Mouse (Mus musculus) neural tube, embryonic 11.5 days (tissue): ENCODE results near the gene Ppa1. TPM values are rescaled to one million over a fixed set of nuclear protein-coding genes. Genes with fewer than 3 reads are reported as not detected.
"Not testable (repeated sequence)": the region's sequence is repeated elsewhere in the genome, so short reads cannot be mapped to it uniquely, and the experiment has no call there.

Experiments used
- ATAC-seq: fragments of 200-750 bp; cut with Nextera tagmentation; 2 replicates; pipeline ENCODE4 v1.8.0; 2017; ENCODE audit warnings: moderate number of reproducible peaks, mild to moderate bottlenecking, moderate TSS enrichment, moderate library complexity; ENCODE audit not compliant: insufficient read depth, low FRiP score, low TSS enrichment
- DNase-seq: peaks from one replicate; pipeline ENCODE4 v3.0.0-alpha.2; 2015; ENCODE audit warnings: low spot score
- H3K27ac ChIP-seq: fragments of 300-500 bp; sonication (generic); 2 replicates; pipeline ENCODE4 v1.5.1; 2014; ENCODE audit warnings: low read depth, mild to moderate bottlenecking, low read length
- H3K27me3 ChIP-seq: fragments of 300-500 bp; sonication (generic); 2 replicates; pipeline ENCODE4 v1.6.1; 2014; ENCODE audit warnings: mild to moderate bottlenecking, low read length, mixed read lengths; ENCODE audit not compliant: control insufficient read depth, insufficient read depth
- H3K36me3 ChIP-seq: fragments of 300-500 bp; sonication (generic); 2 replicates; pipeline ENCODE4 v1.6.1; 2014; ENCODE audit warnings: mild to moderate bottlenecking, low read length, moderate library complexity, mixed read lengths; ENCODE audit not compliant: control insufficient read depth, insufficient read depth
- H3K4me1 ChIP-seq: fragments of 300-500 bp; sonication (generic); 2 replicates; pipeline ENCODE4 v1.6.1; 2014; ENCODE audit warnings: low read length, mixed read lengths; ENCODE audit not compliant: control insufficient read depth, insufficient read depth
- H3K4me2 ChIP-seq: fragments of 300-500 bp; sonication (generic); 2 replicates; pipeline ENCODE4 v1.6.1; 2014; ENCODE audit warnings: low read depth, mild to moderate bottlenecking, moderate library complexity
- H3K4me3 ChIP-seq: fragments of 300-500 bp; sonication (generic); 2 replicates; pipeline ENCODE4 v1.5.1; 2014; ENCODE audit warnings: low read depth, low read length
- H3K9ac ChIP-seq: fragments of 300-500 bp; sonication (generic); 2 replicates; pipeline ENCODE4 v1.6.1; 2014; ENCODE audit warnings: mild to moderate bottlenecking, low read length
- H3K9me3 ChIP-seq: fragments of 300-500 bp; sonication (generic); 2 replicates; pipeline ENCODE4 v1.6.1; 2016; ENCODE audit warnings: low read length; ENCODE audit not compliant: control insufficient read depth
- whole genome bisulfite sequencing: fragments of 180-500 bp; shearing (Covaris S2); extraction: QIAGEN DNeasy Blood & Tissue Kit; methylation state at CpG from one replicate; pipeline ENCODE4 v1.1.7; 2014; 5-methylcytosine and 5-hydroxymethylcytosine counted together
- polyA plus RNA-seq: library from polyadenylated mRNA; unstranded; fragments of >200 nt; fragmentation: Nextera tagmentation; extraction: Ambion mirVana; gene quantifications from 2 replicates; pipeline ENCODE4 v1.2.1, GENCODE M21; 2014

The Ppa1 gene
- polyA plus RNA-seq, 1 experiment from 2014 or later = 285 TPM

DNA sequence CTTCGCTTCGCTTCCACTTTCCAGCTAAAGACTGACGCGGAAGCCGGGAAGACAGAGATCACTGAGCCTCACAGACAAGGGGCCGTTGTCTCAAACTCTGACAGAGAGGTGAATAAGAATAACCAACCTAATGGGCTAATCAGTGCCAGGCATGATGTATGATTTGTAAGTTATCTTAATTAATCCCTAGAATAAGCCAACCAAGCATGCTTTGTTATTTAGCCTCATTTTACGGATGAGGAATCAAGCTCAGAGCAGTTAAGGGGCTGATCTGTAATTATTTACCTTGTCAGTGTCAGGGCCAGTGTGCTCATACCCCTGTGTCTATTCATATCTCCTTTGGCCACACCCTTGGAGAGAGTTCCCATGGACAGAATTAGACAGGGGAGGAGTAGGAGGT is 34.0 kb upstream of the Ppa1 start:
- 97% methylated on average over 7 of the region's 7 CpGs for WGBS
- no peaks in the 10 kb centered on the region for H3K36me3 ChIP-seq
- DNase-seq = no peak
- H3K9me3 ChIP-seq = no peaks in the 10 kb centered on the region
- no peak overlapping the region for H3K4me3 ChIP-seq
- H3K4me2 ChIP-seq = no peak overlapping the region
- H3K27me3 ChIP-seq = no peaks in the 10 kb centered on the region
- ATAC-seq = no peak
- no peaks in the 10 kb centered on the region for H3K4me1 ChIP-seq
- no peak overlapping the region for H3K27ac ChIP-seq
- H3K9ac ChIP-seq = no peak overlapping the region

DNA sequence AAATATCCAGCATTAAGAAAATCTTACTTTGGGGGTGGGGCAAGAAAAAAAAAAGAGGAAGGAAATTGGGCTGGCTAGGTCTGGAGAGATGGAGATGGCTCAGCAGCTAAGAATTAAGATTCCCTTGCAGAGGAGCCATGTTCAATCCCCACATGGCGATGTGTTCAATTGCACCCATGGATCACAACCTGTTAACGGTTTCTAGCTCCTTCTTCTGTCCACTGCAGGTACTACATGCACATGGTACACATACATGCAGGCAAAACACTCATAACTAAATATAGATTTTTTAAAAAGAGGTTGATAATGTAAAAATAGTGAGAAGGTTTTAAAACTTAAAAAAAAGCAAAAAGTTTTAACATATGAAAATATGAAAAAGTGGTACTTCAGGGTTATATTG is 29.8 kb upstream of the Ppa1 start:
- no peaks in the 10 kb centered on the region for H3K4me1 ChIP-seq
- no peak for DNase-seq
- no peak for ATAC-seq
- no peaks in the 10 kb centered on the region for H3K36me3 ChIP-seq
- H3K4me2 ChIP-seq = no peak overlapping the region
- H3K4me3 ChIP-seq = no peak overlapping the region
- H3K9ac ChIP-seq = no peak overlapping the region
- H3K27me3 ChIP-seq = no peaks in the 10 kb centered on the region
- H3K27ac ChIP-seq = no peak overlapping the region
- no peaks in the 10 kb centered on the region for H3K9me3 ChIP-seq
- WGBS = 80% methylated on average over 2 of the region's 2 CpGs

DNA sequence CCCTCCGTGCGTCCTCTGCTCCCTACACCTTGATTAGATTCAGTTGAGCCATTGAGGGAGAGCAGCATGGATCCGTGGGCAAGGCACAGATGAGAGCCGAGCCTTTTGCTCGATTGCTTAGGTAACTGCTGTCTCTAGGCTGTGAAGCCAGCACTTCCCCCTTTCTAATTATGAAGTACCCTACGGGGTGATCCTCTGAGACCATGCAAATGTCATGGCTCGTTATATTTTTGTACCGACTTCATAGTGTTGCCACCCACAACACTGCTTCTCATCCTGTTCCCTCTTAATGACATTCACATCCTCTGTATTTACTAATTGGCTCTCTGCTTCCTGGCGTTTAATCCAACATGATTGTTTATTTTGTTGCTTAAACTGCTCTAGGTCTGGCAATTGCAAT is 26.7 kb upstream of the Ppa1 start:
- Histone ChIP-seq H3K27ac (no peak overlapping the region), H3K27me3 (peaks cover 19% of the 10 kb centered on the region), H3K9ac (no peak overlapping the region), H3K4me1 (peaks cover 5% of the 10 kb centered on the region; the same call in 1 of the 2 replicates), H3K36me3 (no peaks in the 10 kb centered on the region), H3K4me2 (no peak overlapping the region), H3K4me3 (no peak overlapping the region), H3K9me3 (no peaks in the 10 kb centered on the region)
- ATAC-seq (no peak), DNase-seq (no peak)
- 74% methylated on average over 9 of the region's 9 CpGs for WGBS

DNA sequence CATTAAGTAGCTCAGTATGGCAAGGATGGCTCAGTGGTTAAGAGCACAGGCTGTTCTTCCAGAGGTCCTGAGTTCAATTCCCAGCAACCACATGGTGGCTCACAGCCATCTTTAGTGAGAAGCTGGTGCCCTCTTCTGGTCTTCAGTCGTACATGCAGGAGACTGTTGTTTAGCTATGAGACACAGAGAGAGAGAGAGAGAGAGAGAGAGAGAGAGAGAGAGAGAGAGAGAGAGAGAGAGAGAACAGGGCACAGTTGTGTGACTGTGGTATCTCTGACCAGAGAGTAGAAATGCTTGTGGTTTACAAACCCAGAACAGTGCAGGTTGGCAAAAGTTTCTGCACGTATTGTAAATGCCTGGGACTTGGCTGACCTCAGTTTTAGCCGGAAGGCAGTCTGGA is 24.5 kb upstream of the Ppa1 start:
- H3K36me3 ChIP-seq, ATAC-seq: not testable (repeated sequence)

DNA sequence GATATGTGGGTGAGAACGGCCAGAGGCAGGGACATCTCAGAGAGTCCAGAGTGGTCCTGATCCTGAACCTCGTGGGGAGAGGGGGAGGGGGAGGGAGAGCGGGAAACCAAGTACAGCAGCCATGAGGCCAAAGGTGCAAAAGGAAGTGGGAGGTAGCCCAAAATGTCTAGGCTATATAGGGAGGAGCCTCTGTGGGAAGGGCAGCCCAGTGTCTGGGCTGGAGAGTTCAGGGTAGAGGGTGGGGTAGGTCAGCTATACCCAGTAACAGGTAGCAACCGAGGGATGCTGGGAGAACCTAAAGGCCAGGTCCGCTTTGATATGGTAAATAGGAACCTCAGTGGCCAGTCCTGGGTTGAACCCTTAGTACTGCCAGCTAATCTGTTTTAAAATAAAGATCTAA is 23.6 kb upstream of the Ppa1 start:
- peaks cover 5% of the 10 kb centered on the region; the same call in 1 of the 2 replicates for H3K4me1 ChIP-seq
- H3K36me3 ChIP-seq = no peaks in the 10 kb centered on the region
- DNase-seq (no peak), ATAC-seq (no peak)
- H3K4me3 ChIP-seq = no peak overlapping the region
- no peak overlapping the region for H3K27ac ChIP-seq
- H3K4me2 ChIP-seq = peak overlapping the region; percentile 74; the same call in 1 of the 2 replicates
- H3K9ac ChIP-seq = no peak overlapping the region
- H3K9me3 ChIP-seq = no peaks in the 10 kb centered on the region
- peaks cover 19% of the 10 kb centered on the region for H3K27me3 ChIP-seq
- 26% methylated on average over 5 of the region's 5 CpGs for WGBS

More for the DNA sequence above, 24.5 kb upstream of the Ppa1 start:
- not testable (repeated sequence) for H3K4me2 ChIP-seq, H3K4me3 ChIP-seq, H3K4me1 ChIP-seq, H3K27ac ChIP-seq, H3K9me3 ChIP-seq, DNase-seq, H3K9ac ChIP-seq
- 61% methylated on average over 2 of the region's 3 CpGs for WGBS
- peaks cover 19% of the 10 kb centered on the region for H3K27me3 ChIP-seq

DNA sequence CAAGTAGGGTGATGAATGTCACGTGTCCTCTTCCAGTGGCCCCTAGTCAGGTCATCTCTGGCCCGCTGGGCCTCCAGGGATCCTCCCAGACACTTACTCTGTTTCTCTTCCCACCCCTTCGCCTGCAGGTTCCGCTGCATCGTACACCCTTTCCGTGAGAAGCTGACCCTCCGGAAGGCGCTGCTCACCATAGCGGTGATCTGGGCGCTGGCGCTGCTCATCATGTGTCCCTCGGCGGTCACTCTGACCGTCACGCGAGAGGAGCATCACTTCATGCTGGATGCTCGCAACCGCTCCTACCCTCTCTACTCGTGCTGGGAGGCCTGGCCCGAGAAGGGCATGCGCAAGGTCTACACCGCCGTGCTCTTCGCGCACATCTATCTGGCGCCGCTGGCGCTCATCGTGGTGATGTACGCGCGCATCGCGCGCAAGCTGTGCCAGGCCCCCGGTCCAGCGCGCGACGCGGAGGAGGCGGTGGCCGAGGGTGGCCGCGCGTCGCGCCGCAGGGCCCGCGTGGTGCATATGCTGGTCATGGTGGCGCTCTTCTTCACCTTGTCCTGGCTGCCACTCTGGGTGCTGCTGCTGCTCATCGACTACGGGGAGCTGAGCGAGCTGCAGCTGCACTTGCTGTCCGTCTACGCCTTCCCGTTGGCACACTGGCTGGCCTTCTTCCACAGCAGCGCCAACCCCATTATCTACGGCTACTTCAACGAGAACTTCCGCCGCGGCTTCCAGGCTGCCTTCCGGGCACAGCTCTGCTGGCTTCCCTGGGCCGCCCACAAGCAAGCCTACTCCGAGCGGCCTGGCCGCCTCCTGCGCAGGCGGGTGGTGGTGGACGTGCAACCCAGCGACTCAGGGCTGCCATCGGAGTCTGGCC is 22.7 kb upstream of the Ppa1 start:
- H3K9me3 ChIP-seq = no peaks in the 10 kb centered on the region
- DNase-seq = peak; percentile 49
- 3% methylated on average over 61 of the region's 74 CpGs for WGBS
- H3K36me3 ChIP-seq = no peaks in the 10 kb centered on the region
- H3K4me3 ChIP-seq = peak overlapping the region; percentile 37
- ATAC-seq = no peak
- peak overlapping the region; percentile 74 for H3K4me2 ChIP-seq
- H3K9ac ChIP-seq = peak overlapping the region; percentile 44
- no peak overlapping the region for H3K27ac ChIP-seq
- H3K4me1 ChIP-seq = peaks cover 5% of the 10 kb centered on the region; the same call in 1 of the 2 replicates
- H3K27me3 ChIP-seq = peaks cover 19% of the 10 kb centered on the region

DNA sequence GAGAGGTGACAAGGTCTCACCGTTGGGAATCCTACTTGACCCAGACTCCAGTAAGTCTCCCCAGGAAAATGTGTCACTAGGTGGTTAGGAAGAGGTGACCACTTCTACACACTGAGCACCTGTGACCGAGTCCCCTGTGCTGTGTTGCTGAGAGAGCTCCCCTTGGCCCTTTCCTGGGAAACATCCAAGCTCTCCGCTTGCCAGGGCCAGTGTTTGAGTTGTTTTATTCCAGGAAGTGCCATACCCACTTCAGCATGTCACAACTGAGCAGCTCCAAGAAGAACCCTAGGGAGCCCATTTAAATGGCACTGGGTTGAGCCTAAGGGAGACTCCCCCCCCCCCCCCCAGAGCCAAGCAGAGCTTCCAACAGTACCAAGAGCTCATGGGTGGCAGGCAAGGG is 21.8 kb upstream of the Ppa1 start:
- no peak overlapping the region for H3K9ac ChIP-seq
- 89% methylated on average over 3 of the region's 3 CpGs for WGBS

DNA sequence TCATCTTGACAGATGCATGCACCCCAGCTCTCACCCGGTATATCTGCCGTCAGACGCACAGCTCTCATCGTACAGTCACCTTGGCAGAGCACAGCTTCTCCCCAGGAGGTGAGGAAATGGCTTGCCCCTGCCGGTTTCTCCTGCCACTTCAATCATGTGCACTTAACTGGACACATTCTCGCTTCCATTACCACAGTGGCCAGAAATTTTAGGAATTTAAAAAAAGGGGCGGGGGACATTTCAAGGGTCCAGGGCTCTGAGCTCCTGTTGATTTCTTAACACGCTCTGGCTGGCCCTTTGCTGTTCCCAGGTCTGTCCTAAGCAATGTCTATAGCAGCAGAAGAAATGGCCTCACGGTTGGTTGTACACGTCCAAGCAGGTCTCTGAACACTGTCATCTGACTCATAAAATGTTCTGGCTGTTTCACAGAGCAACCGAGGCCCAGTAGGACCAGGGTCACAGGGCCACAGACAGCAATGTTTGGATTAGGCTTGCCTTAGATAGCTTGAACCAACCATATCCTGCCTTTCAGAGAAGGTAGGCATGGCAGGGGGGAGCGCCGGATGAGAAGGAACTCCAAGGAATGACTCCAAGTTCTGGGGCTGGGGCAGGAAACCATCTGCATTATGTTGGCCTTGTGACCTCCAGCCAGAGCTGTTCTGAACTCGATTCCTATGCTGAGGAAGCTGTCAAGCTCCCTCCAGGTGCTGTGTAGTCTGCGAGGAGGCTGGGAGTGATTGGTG is 21.0 kb upstream of the Ppa1 start:
- no peak for DNase-seq
- 65% methylated on average over 15 of the region's 15 CpGs for WGBS
- H3K4me1 ChIP-seq = peaks cover 5% of the 10 kb centered on the region; the same call in 1 of the 2 replicates
- H3K36me3 ChIP-seq = no peaks in the 10 kb centered on the region
- no peak overlapping the region for H3K4me3 ChIP-seq
- no peak overlapping the region; the same call in 1 of the 2 replicates for H3K4me2 ChIP-seq
- H3K9me3 ChIP-seq = no peaks in the 10 kb centered on the region
- no peak overlapping the region for H3K9ac ChIP-seq
- H3K27me3 ChIP-seq = peaks cover 19% of the 10 kb centered on the region
- no peak for ATAC-seq
- H3K27ac ChIP-seq = no peak overlapping the region

More for the DNA sequence above, 21.8 kb upstream of the Ppa1 start:
- Histone ChIP-seq H3K4me1 (peaks cover 5% of the 10 kb centered on the region; the same call in 1 of the 2 replicates), H3K27me3 (peaks cover 19% of the 10 kb centered on the region), H3K27ac (no peak overlapping the region), H3K36me3 (no peaks in the 10 kb centered on the region), H3K4me2 (no peak overlapping the region), H3K4me3 (no peak overlapping the region), H3K9me3 (no peaks in the 10 kb centered on the region)
- ATAC-seq (no peak), DNase-seq (no peak)
